Mouse (Mus musculus): ENCODE measurements around the gene Pak7.

GRCm38 (mm10) chr2:136325646-136326045, 62.1 kb downstream of the Pak7 start:
- TF ChIP-seq POLR2A (IDR thresholded peaks at IDR 0.05; ENCODE audit: borderline replicate concordance, insufficient read depth, low read length) (no peak), CTCF (IDR thresholded peaks at IDR 0.05; ENCODE audit: borderline replicate concordance, insufficient read depth, low read depth, low read length) (no peak)
